Mouse (Mus musculus): ENCODE data around the gene Ltbr.

Ltbr gene

DNA sequence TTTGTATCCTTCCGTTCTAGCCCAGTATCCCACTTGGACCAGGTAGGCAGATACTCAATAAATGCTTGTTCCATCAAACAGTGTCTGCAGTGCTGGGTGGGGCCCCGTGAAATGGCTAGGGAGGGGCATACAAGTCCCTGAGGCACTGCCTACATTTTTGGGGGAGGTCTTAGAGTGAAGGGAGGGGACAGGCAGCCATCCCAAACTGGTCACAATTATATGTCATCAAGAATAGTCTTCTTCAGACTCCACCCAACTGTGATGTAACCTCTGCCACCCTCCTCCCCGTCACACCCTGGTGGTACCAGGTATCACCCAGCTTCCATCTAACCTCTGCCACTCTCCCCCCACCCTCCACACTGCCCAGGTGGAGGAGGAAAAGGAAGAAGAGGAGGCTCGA lies 31.2 kb upstream of the Ltbr start:
- no peak for DNase-seq (ENCODE audit: low spot score)

DNA sequence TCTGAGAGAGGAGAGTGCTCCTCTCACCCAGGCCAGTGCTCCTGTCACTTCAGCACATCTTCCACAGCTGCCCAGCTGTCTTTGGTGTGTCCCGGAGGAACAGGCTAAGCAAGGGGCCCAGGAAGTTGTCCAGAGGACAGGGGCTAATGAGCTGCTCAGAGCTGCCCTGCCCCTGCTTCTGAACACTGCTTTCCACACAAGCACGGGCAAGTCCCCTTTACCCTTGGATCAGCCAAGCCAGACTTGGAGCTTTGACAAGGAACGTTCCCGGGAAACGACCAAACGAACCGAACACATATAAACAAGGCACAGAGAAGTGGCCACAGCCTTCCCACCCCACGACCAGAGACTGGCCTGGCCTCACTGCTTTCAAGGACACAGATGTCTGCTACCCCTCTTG lies 30.4 kb upstream of the Ltbr start:
- DNase-seq (ENCODE audit: low spot score), result no peak

DNA sequence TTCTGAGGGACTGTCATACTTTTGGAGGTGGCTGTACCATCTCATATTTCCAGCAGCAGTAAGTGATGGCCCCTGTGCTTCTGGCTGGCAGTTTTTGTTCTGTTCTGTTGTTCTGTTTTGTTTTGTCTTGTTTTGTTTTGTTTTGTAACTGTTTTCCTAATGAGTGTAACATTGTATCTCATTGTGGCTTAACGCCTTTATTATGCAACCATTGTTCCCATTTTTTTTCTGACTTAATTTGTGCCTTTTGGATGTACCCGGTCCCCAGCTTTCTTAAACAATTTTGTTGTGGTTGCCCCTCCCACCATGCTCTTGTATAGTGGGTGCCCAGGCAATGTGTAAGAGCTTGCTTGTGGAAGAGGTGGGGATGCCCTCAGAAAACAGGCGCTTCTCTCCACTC lies 28.5 kb upstream of the Ltbr start:
- DNase-seq (ENCODE audit: low spot score), result no peak

DNA sequence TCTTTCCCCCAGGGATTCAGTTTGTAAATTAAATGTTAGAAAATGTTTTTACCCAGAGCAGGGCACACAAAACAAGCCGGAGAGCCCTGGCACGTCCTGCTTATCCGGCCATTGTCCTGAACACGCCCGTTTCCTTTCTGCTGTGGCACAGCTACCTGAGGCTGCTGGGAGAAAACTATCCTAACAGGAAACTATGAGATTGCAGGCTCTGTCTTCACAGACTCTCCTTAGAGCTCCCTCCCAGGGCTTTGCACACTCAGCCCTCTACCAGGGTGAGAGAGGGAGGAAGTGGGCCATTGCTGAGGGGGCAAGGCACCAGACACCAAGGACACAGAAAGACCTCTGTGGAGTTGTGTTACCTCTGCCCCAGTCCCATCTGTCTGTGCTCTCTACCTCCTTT lies 26.6 kb upstream of the Ltbr start:
- no peak for DNase-seq (ENCODE audit: low spot score)

DNA sequence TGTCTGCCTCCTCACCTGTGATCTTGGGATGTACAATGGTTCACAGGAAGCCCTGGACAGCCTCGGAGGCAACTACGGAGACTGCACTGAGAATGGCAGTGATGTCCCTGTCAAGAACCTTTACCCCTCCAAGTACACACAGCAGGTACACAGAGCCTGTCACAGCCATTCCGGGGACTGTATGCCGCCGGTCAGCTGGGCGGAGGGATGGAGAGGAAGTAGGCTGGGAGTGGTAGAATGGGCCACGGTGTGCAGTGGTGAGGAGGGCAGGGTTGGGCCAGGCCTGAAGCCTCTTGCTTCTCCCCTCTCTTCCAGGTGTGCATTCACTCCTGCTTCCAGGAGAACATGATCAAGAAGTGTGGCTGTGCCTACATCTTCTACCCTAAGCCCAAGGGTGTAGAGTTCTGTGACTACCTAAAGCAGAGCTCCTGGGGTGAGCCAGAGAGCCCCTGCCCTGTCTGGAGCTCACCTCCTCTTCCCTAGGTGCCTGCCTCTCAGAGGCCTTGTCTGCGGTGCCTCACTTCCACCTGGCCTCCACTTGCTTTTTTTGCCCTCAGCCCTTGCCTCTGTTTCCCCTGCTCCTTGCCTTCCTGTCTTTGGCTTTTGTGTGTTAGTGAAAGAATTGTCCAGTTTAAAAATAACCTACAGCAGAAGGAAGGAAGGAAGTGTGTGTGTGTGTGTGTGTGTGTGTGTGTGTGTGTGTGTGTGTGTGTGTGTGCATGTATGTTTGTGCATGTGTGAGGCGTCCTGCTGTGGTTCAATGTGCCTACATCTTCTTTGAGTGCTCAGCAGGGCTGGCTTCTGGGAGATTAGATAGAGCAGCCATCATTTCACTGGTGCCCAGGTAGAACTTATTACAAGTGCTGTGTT lies 25.3 kb upstream of the Ltbr start:
- no peak for DNase-seq (ENCODE audit: low spot score)

DNA sequence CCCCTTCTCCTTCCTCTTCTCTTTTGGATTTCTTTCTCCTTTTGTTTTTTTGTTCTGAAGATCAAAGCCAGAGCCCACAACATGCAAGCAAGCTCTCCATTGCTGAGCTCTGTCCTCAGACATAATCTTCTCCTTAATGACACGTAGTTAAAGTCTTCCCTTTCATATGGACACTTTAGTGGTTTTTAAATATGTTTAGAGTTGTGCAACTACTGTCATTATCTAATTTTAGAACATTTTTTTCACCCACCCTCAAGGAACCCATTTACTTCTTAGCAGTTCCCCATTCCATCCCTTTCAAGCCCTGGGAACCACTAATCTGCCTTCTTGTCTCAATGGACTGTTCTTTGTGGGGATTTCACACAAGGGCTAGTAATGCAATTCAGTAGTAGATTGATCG lies 20.7 kb upstream of the Ltbr start:
- DNase-seq (ENCODE audit: low spot score), result no peak

DNA sequence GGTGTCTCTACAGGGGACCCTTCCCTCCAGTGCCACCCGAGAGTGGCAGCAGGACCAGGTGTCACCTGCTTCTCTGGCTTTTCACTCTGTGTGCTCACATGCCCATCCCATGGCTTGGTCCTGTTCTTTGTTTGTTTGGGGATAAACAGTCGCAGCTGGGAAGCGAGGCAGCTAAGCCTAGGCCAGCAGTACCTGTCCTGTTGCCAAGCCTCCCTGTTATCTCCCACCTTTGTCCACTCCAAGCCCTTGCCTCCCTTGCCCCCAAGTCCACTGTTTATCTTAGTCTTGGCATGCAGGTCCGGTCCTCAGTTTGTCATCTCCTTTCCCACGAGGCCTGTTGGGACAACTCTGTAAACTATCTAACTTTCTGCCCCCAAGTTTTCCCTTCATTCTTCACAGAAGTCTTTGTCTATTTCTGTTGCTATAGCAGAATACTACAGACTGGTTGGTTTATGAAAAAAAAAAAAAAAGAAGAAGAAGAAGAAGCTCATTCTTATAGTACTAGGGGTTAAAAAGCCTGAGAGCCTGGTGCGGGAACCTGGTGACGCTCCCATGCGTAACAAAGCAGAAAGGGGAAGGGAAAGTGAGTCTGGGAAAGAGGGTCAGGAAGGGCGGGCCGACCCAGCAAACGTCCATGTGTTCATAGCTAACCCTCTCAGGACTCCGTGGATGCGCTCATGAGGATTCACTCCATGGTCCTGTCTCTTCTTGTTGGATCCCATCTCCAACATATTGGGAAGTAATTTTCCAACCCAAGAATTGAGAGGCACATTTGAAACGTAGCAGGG lies 19.6 kb upstream of the Ltbr start:
- DNase-seq (ENCODE audit: low spot score), result no peak

DNA sequence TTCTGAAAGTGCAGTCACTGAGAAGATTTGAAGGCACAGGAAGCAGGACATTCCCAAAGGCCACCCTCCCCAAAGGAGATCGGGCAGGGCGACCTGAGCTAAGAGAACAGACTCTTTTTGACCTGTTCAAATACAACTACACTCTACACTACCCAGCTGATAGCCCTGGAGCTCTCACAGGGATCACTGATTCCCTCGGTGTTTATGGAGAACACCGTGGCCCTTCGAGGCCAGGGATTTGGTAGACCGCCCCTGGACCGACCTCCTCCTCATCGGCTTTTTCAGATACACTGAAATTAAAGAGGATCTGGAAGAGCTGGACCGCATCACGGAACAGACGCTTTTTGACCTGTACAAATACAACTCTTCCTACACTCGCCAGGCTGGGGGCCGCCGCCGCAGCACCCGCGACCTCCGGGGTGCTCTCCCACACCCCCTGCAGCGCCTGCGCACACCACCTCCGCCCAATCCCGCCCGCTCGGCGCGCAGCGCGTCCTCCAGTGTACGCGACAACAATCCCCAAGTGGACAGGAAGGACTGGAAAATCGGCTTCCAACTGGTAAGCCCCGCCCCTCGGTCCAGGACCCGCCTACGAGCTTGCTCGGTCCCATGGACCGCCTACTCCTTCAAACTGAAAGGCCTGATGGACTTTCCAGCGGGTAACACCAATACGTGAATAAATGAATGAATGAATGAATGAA lies 17.1 kb upstream of the Ltbr start:
- peak; percentile 88 for DNase-seq (ENCODE audit: low spot score)

DNA sequence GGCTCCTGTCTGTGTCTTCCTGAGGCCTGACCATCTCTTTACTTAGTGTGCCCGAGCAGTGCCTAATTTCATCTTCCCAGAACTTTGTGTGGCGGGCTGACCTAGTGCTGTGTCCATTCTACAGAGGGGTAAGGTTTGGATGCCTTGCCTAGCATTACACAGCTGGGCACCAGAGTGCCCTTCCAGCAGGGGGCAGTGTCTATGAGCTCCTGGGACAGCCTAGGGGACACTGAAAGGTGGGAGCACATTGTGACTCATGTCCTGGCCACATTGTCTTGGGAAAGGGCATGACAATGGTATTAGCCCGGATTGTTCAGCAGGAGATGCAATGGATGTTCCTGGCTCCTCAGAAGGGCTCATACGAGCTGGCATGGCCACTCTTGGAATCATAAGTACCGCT lies 14.6 kb upstream of the Ltbr start:
- DNase-seq (ENCODE audit: low spot score), result no peak

DNA sequence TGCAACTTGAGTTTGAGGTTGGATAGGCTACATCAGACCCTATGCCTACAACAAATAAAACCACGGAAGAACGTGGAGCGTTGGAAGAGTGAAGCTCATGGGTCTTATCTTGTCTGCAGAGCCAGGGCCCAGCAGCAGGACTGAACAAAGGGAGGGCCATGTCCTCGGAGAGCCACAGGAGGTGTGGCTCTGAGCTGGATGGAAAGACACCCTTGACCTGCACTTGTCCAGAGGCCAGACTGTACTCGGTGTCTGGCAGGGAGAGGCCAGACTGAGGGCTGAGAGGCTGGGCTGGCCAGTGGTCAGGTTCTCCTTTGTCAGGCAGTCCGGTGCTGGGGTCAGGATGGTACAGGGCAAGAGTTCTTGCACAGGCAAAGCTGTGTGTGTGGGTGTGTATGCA lies 11.7 kb upstream of the Ltbr start:
- no peak for DNase-seq (ENCODE audit: low spot score)

DNA sequence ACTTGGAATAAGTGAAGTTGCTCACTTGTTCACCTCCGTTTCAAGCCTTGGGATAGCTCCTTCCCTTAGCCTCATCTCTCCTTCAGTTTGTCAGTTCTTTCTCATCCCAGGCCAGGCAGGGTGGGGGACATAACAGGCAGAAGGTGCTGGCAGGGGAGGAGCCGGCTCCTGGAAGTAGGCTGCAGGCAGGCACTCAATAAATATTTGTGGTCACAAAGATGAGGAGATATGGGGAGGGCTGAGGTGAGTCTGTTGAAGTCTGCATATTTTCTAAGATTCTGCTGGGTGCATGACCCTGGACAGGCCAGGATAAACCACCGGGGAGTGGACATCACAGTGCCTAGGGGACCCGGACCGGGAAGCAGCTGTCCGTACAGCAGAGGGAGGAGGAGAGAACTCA lies 9.9 kb upstream of the Ltbr start:
- DNase-seq (ENCODE audit: low spot score), result peak; percentile 48

DNA sequence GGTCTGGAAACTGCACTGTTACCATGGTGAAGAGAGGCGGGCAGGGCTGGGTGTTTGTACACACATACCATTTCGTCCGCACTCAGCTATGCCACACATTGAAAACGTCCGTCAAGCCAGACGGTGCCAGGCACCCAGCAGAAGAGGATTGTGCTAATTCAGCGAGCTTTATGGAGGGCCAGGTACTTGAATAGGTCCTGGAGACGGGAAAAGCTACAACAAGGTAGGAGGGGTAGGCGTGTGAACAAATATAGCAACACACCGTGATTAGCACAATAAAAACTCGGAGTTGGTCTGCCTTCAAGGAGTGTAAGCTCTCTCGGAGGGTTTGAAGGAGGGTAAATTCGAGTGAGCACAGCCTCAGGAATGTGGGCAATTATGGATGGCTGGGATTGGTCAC lies 9.1 kb upstream of the Ltbr start:
- no peak for DNase-seq (ENCODE audit: low spot score)

DNA sequence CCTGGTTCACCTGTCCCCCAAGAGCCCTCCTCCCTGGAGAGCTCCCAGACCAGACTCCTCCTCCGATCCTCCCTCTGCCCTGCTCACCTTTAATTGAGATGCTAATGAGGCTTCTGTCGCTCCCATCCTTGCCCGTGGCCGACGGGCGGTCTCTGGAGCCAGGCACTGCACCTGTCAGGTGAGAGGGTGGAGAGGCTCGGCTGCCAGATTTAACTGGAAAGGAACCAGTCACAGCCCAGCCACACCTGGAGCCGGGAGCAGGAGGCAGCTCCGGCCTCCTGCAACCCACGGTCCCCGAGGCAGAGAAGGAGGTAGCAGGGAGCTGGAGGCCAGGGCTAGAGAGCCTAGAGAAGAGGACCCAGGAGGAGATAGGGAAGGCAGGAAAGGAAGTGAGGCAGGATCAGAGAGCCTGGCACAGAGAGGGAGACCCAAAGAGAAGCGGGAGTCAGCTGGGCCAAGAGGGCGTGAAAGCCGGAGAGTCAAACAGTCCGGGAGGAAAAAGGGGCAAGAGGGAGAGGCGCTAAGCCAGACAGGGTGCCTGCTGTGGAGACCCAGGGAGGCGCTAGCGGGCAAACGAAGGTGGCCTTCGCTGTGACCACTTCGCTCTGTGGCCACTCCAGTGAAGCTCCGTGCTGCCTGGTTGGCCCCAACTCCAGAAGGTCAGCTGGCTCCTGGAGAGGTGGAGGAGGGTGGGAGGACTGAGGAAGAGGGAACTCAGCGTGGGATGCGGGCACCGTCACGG lies 7.6 kb upstream of the Ltbr start:
- no peak for DNase-seq (ENCODE audit: low spot score)

DNA sequence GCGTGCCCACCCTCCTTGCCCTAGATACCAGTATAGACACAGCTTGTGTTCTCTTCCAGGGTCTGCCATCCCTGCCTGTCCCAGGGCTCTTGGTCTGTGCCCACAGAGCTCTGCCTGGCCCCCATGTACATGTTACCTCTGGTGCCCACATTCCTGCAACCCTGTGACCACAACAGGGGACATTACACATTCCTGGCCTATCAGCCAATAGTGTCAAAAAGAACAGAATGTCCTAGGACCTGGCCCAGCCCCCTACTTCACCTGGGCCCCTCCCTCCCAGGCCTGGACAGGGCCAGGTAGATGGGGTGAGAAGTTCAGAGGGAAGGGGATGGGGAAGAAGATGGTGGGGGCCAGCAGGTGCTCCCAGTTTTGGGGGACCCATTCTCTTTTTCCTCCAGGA lies 6.6 kb upstream of the Ltbr start, which contains the start of gene Scnn1a:
TSS of gene Scnn1a (plus strand) at position 337 of the 400 bp plus-strand sequence.
- no peak for DNase-seq (ENCODE audit: low spot score)

DNA sequence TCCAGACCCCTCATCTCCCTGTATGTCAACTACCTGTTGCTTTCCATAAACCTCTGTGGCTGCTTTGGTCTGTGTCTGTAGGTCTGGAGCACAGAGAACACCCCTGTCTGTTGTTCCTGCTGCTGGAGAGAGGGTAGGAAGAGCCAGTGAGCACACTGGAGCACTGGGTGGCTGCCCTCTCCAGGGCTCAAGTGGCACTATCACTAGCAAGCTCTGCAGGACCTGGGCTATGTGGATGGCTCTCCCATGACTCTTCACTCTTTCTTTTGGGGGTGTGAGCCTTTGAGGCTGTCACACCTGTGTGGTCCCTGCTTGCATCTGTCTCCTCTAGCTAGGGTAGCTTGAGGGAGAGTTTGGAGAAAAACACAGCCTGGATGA lies 6.2 kb upstream of the Ltbr start:
- no peak for DNase-seq (ENCODE audit: low spot score)

DNA sequence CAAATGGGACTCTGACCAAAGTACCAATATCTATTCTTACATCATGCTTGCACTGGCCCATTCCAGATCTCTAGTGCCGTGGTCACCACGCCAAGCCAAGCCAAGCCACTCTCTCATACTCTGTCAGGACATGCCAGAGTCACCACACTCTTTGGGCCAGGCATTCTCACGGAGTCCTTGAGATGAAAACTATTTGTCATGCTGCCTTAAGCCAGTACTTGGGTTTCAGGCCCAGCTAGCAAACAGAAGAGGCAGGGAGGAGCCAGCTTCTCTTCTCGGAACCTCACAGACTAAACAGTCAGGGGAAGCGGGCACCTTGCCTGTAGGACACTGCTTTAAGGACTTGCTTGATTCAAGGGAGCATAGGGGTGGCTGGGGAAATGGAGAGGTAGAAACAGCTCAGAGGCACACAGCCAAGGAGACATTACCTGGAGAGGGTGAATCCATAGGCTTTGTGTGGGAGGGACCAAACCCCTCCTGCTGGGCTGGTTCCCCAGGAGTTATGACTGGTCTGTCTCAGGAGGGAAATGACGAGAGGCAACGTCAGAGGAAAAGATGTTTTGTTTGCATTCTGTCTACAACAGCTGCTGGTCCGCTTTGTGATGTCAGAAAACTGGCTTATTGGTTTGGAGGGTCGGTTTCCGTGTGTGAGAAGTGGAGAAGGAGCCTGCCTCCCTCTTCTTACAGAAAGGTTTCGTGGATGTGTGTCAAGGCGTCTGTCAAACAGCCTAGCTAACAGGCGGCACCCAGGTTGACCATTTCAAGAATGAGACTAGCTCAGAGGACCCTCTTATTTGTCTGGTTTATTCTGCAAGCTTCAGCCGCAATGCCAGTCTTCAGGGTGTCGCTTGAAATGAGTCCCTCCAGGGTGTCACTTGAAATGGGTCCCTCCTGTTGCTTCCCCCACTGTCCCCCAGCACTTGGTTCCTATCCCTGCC lies 5.6 kb upstream of the Ltbr start:
- DNase-seq (ENCODE audit: low spot score), result no peak

DNA sequence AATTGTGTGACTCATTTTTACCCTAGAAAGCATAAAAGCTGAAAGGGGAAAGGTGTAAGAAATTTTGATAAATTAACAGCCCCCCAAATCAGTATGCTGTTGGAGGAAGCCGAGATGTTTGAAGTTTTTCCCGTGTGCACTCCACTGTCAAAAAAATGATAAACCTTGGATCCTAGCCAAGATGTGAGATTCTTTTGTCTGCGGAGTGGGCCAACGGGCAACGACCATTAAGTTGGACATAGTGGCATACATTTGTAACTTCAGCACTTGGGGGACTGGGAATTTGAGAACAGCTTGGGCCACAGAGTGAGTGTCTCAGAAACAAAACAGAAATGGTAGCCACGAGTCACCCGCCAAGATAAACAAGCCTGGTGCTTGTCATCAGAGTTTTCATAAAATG lies 3.4 kb upstream of the Ltbr start:
- DNase-seq (ENCODE audit: low spot score), result no peak

DNA sequence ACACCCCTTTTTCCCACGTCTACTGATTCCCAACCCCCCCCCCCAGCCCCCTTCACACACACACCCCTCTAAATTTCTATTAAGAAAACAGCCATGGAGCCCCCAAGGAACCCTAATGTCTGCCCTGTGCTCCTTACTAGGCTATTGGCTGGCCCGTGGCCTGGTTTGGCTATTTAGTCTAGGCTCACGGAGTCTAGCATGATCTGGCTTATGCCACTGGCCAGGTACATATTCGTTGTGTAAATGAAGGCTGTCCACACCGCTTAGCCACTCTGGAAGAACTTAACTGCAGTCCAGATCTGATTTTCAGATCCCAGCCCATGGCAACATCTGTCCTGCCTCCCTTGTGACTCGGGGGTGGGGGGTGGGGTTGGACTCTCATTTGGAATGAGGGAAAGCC lies 1.1 kb upstream of the Ltbr start:
- no peak for DNase-seq (ENCODE audit: low spot score)

DNA sequence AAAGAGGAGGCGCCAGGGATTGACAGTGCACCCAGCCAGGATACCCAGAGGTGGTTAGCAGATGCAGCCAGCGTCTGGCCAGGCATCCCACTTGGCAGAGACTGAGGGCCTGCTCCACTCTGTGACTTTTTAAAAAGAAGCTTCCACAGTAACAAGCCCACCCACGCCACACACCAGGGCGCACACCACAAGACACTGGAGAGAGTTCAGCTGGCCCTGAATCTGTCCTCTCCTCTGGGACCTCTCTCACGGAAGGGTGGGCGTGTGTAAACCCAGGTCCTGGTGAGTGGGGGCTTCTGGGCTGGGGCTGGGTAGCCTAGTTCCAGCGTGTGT lies 512 bp upstream of the Ltbr start:
- no peak for DNase-seq (ENCODE audit: low spot score)

DNA sequence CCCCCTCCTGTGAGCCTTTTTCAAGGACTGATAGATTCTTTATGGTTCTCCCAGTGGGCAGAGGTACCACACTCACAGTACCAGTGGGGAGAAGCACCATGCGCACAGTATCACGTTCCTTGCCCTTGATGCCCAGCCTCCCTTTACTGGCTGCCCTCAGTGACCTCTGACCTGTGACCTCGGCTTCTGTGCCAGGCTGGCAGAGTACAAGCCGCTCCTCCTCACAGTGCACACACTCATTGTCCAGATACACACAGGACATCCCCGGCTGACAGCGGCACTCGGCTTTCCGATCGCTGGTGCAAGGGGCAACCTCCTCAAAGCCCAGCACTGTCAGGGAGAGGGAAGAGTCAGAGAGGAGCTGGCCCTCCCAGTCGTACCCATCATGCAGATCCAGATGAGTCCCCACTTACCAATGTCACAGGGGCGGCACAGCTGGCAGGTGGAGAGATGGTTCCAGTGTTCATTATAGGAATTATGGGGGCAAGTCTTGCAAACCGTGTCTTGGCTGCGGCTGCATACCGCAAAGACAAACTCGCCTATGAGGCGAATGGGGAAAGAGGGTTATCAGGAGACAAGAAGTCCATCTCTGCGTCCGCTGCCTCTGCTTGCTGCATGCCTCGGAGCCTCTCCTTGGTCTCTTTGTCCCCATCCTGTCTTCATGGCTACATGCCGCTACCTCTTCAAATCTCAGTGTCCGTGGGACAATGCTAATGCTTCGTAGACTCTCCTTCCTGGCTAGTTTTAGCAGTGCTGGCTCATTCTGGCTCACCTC lies 917 bp downstream of the Ltbr start:
- DNase-seq (ENCODE audit: low spot score), result no peak

All from yolk sac, embryonic 10.5 days (tissue).